Mouse (Mus musculus) heart, embryonic 10.5 days (tissue): Measurements from ENCODE around the gene Ankrd35. TPM values are rescaled to one million over a fixed set of nuclear protein-coding genes. Genes with fewer than 3 reads are reported as not detected.
"Not testable (repeated sequence)": the region's sequence is repeated elsewhere in the genome, so short reads cannot be mapped to it uniquely, and the experiment has no call there.

Source experiments
- DNase-seq: peaks from one replicate; pipeline ENCODE4 v3.0.0-alpha.2; 2017; ENCODE audit warnings: low spot score
- H3K27ac ChIP-seq: fragments of 300-500 bp; sonication (generic); 2 replicates; pipeline ENCODE4 v1.5.1; 2016; ENCODE audit warnings: mild to moderate bottlenecking
- H3K27me3 ChIP-seq: fragments of 300-500 bp; sonication (generic); 2 replicates; pipeline ENCODE4 v1.6.1; 2016; ENCODE audit warnings: mild to moderate bottlenecking; ENCODE audit not compliant: poor library complexity, insufficient read depth, severe bottlenecking
- H3K36me3 ChIP-seq: fragments of 300-500 bp; sonication (generic); 2 replicates; pipeline ENCODE4 v1.6.1; 2016; ENCODE audit warnings: mild to moderate bottlenecking, moderate library complexity
- H3K4me1 ChIP-seq: fragments of 300-500 bp; sonication (generic); 2 replicates; pipeline ENCODE4 v1.6.1; 2016; ENCODE audit warnings: mild to moderate bottlenecking
- H3K4me3 ChIP-seq: fragments of 300-500 bp; sonication (generic); 2 replicates; pipeline ENCODE4 v1.5.1; 2016; ENCODE audit warnings: mild to moderate bottlenecking, moderate library complexity
- H3K9me3 ChIP-seq: fragments of 300-500 bp; sonication (generic); 2 replicates; pipeline ENCODE4 v1.6.1; 2016; ENCODE audit warnings: mild to moderate bottlenecking, moderate library complexity
- WGBS: fragments of 180-500 bp; shearing (Covaris S2); methylation state at CpG from one replicate; pipeline ENCODE4 v1.1.7; 2016; 5-methylcytosine and 5-hydroxymethylcytosine counted together
- polyA plus RNA-seq: library from polyadenylated mRNA; unstranded; fragments of >200 nt; fragmentation: Nextera tagmentation; extraction: Ambion mirVana; gene quantifications from 2 replicates; pipeline ENCODE4 v1.2.1, GENCODE M21; 2016

The Ankrd35 gene
- polyA plus RNA-seq, 1 experiment from 2014 or later: 0.14 TPM

DNA sequence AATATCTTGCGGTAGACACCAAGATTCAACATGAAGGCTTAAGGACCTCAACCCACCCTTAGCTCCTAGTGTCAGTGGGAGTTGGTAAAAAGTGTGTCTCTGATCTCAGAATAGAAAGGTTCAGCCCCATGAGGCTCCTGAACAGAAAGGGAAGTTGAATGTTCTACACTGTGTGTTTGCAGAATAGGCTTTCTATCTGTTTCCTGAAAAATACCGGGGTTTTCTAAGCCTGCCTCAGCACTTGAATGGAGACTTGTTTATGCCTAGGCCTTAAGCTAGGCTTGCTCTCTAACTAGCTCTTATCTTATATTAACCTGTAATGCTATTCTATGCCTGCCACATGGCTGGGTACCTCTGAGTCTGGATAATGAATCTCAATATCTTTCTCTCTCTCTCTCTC lies 9.0 kb upstream of the Ankrd35 start:
- 77% methylated on average over 2 of the region's 2 CpGs for WGBS
- Histone ChIP-seq H3K4me1 (peaks cover 13% of the 10 kb centered on the region), H3K9me3 (no peaks in the 10 kb centered on the region), H3K27ac (no peak overlapping the region), H3K4me3 (no peak overlapping the region), H3K27me3 (0 out of 2 replicates have a peak, but pooled peaks cover 4% of the 10 kb centered on the region), H3K36me3 (peaks cover 5% of the 10 kb centered on the region; the same call in 1 of the 2 replicates)
- no peak for DNase-seq

DNA sequence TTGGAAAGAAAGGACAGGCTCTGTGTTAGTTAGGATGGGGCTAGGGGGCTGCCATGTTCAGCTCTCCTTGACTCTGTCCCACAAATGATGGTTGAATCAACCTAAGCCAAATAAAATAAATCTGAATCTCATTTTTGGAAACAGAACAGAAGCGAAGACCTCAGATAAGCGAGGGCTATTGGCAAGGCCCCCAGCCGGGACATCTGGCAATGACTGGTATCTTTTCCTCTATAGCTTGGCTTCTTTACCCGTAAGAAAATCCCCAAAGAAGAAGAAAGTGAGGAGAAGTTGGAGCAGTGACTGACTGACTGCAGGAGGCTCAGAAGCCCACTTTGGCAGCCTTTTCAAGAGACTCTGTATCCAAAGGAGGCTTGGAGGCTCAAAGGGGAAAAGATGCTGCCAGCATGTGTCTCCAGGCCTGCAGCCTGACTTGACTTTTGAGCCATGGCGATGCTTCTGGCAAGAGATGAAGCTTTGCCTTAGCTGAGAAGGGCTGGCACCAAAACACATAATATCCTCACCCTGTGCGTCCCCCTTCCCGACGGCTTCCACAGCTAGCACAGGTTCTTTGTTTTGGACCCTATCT lies 7.1 kb upstream of the Ankrd35 start:
- WGBS: 45% methylated on average over 8 of the region's 8 CpGs

DNA sequence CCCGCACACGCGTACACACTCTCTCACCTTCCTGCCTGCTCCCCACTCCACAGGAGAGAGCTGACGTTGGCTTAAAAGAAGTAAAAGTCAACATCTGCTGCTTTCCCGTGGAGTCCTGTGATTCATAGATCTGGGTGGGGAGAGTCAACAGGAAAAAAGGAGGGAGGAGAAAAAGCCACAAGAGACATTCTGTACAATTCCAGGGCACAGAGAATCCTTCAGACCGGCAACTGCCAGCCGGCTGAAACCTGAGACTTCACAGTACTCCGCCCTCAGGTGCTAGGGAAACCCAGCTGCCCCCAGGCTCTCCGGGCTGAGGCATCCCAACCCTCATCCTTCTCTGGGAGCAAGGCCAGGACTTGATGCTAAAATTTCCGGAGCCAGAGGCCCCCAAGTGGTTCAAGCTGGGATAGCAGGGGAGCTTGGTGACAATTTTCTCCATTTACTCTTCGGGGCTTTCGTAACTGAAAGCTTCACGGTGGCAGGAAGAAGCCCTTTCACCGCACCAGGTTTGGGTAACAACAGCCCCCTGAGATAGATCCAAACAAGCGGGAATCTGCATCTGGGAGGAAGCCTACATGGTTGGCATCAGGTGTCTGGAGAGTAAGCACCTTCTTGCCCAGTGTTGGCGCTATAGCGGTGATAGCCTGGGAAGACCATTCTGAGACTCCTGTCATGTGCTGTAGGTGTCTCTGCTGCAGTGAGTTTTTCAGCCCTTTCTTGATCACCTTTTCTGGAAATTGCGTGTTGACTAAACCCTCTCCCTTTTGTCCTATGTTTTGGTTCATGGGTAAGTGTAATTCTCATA lies 6.3 kb upstream of the Ankrd35 start:
- peak overlapping the region; percentile 29; the same call in 1 of the 2 replicates for H3K27ac ChIP-seq
- no peaks in the 10 kb centered on the region for H3K9me3 ChIP-seq
- H3K4me3 ChIP-seq: peak overlapping the region; percentile 49
- no peaks in the 10 kb centered on the region for H3K36me3 ChIP-seq
- WGBS: 7% methylated on average over 17 of the region's 18 CpGs
- peaks cover 13% of the 10 kb centered on the region for H3K4me1 ChIP-seq
- H3K27me3 ChIP-seq: 0 out of 2 replicates have a peak, but pooled peaks cover 4% of the 10 kb centered on the region
- peak; percentile 91 for DNase-seq

More for the DNA sequence above, 7.1 kb upstream of the Ankrd35 start:
- DNase-seq: no peak
- Histone ChIP-seq H3K9me3 (no peaks in the 10 kb centered on the region), H3K4me1 (peaks cover 13% of the 10 kb centered on the region), H3K27me3 (0 out of 2 replicates have a peak, but pooled peaks cover 4% of the 10 kb centered on the region), H3K36me3 (no peaks in the 10 kb centered on the region), H3K27ac (peak overlapping the region; percentile 29; the same call in 1 of the 2 replicates), H3K4me3 (peak overlapping the region; percentile 49)

DNA sequence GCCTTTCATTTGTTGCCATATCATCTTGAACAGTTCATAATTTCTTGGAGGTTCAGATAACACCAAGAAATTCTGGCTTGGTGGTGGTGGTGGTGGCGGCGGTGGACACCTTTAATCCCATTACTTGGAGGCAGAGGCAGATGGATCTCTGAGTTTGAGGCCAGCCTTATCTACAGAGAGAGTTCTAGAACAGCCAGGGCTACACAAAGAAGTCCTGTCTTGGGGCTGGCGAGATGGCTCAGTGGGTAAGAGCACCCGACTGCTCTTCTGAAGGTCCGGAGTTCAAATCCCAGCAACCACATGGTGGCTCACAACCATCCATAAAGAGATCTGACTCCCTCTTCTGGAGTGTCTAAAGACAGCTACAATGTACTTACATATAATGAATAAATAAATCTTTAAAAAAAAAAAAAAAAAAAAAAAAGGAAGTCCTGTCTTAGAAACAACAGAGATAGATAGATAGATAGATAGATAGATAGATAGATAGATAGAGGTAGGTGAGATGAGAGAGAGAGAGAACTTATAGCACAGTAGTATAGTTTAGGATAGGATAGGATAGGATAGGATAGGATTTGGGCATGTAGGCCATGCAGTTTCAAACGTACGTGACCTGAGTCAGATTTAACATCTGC lies 4.1 kb upstream of the Ankrd35 start:
- H3K4me1 ChIP-seq: peaks cover 24% of the 10 kb centered on the region
- not testable (repeated sequence) for H3K36me3 ChIP-seq, H3K4me3 ChIP-seq, H3K27me3 ChIP-seq, H3K9me3 ChIP-seq, H3K27ac ChIP-seq, DNase-seq
- 84% methylated on average over 7 of the region's 7 CpGs for WGBS

DNA sequence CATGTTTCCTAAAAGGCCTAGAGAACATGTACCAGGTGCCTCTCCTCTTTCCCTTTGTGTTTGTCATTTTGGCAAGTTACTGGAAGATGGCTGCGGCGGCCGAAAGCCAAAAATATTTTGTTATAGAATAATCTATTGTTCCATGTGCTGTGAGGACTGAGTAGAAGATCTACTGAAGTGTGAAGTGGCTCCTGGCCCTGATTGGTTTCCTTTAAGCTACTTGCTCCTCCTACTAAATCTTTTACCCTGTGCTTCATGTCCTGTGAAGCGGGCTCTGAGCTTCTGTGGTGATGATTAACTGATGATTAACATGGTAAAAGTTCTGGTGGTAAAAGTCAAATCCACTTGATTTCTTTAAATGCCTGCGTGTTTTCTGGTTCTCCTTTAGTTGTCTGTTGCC lies 3.0 kb upstream of the Ankrd35 start:
- Histone ChIP-seq H3K9me3 (no peaks in the 10 kb centered on the region), H3K4me3 (no peak overlapping the region), H3K4me1 (peaks cover 24% of the 10 kb centered on the region), H3K27ac (no peak overlapping the region), H3K36me3 (no peaks in the 10 kb centered on the region), H3K27me3 (peaks cover 15% of the 10 kb centered on the region)
- DNase-seq: no peak
- 86% methylated on average over 5 of the region's 5 CpGs for WGBS

DNA sequence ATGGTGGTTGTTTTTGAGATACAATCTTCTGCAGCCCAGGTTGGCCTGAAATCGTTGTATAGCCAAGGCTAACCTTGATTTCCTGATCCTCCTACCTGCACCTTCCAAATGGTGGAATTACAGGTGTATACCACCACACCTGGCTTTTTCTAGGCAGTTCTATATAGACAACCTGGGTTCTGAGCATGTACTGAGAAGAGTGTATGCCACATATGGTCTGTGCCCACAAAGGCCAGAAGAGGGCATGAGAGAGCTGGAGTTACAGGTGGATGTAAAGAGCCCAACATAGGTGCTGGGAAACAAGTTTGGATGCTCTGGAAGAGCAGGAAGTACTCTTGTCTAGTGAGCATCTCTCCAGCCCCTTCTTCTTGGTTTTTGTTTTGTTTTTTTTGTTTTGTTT lies 2.6 kb upstream of the Ankrd35 start:
- no peak overlapping the region for H3K4me3 ChIP-seq
- H3K27me3 ChIP-seq: peaks cover 18% of the 10 kb centered on the region
- 43% methylated on average over 1 of the region's 1 CpGs for WGBS
- no peaks in the 10 kb centered on the region for H3K36me3 ChIP-seq
- H3K4me1 ChIP-seq: peaks cover 24% of the 10 kb centered on the region
- no peaks in the 10 kb centered on the region for H3K9me3 ChIP-seq
- DNase-seq: no peak
- H3K27ac ChIP-seq: no peak overlapping the region

DNA sequence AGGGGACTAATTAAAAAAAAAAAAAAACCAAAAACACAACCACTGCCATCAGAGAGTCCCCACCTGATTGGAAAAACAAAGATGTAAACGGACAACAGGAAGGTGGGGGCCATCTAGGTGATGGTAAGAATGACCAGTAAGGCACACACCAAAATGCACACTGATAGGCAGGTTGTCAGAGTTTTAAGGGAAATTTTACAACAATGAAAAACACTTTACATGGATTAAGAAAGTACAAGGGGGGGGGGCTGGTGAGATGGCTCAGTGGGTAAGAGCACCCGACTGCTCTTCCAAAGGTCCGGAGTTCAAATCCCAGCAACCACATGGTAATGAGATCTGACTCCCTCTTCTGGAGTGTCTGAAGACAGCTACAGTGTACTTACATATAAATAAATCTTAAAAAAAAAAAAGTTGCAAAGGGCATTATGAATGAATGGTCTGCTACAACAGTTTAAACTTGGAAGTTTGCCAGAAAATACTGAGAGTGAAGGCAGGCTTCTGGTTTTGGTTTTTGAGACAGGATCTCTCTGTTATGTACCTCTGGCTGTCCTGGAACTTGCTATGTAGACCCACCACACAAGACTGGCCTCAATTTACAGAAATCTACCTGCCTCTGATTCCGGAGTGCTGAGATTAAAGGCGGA lies 1.4 kb upstream of the Ankrd35 start:
- Histone ChIP-seq H3K36me3 (no peaks in the 10 kb centered on the region), H3K27me3 (peaks cover 14% of the 10 kb centered on the region), H3K9me3 (no peaks in the 10 kb centered on the region), H3K4me1 (peaks cover 19% of the 10 kb centered on the region), H3K4me3 (no peak overlapping the region), H3K27ac (no peak overlapping the region)
- 93% methylated on average over 5 of the region's 5 CpGs for WGBS
- no peak for DNase-seq

DNA sequence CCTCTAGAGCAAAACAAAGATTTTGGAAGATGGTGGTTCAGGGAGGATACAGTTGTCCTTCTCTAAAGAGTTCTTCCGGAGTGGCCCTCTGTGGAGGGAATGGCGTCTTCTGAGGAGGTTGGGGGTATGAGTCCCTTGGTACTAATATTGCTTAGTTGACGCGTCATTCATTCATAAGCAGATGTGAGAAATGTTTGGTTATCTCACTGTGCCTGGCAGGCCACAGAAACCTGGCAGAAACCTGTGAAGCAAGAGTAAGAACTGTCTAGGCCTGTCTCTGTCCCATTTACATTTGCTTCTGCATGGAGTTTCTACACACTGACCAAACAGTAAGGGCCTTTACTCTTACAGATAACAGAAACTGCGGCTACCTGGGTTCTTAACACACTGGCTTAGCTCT lies 1.6 kb downstream of the Ankrd35 start:
- DNase-seq: no peak
- H3K4me3 ChIP-seq: no peak overlapping the region
- 91% methylated on average over 5 of the region's 5 CpGs for WGBS
- H3K27me3 ChIP-seq: peaks cover 14% of the 10 kb centered on the region
- no peaks in the 10 kb centered on the region for H3K9me3 ChIP-seq
- H3K27ac ChIP-seq: no peak overlapping the region
- H3K36me3 ChIP-seq: no peaks in the 10 kb centered on the region
- H3K4me1 ChIP-seq: peaks cover 14% of the 10 kb centered on the region

DNA sequence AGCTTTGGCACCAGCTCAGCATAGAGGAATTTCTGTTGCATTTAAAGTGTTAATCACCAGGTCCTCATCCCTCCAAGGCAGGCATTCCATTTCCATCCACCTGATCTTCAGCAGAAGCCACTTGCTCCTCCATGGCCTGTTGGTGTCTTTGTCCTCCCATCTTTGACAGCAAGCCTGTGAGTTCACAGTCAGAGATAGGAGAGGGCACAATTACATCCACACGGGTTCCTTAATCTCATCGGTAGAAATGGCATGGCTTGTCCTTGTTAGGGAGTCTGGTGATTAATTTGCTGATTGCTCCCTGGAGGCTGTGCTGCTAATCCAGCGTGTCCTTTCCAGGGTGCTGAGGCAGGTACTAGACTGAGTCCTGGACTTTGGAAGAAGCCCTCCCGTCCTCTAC lies 3.6 kb downstream of the Ankrd35 start:
- Histone ChIP-seq H3K36me3 (no peaks in the 10 kb centered on the region), H3K4me3 (no peak overlapping the region), H3K9me3 (no peaks in the 10 kb centered on the region), H3K27ac (no peak overlapping the region), H3K27me3 (peaks cover 21% of the 10 kb centered on the region), H3K4me1 (peaks cover 14% of the 10 kb centered on the region)
- 59% methylated on average over 4 of the region's 4 CpGs for WGBS
- DNase-seq: peak; percentile 57

DNA sequence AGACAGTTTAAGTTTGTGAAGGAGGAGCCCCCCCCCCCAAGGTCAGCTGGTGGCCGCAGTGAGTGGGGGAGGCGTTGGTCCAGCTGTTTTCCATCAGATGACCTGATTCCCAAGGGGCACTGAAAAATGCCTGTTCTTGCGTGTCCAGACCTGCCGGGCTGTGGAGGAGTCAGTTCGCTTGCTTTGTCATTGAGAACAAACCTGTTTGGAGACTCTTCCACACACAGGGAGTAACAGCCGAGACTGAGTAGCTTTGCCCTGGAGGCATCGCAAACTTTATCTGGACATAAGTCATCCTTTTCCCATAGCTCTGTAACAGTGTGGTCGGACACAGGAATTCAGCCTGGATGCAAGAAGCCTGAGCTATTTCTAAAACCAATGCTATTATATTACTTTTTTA lies 4.5 kb downstream of the Ankrd35 start:
- no peak overlapping the region for H3K27ac ChIP-seq
- no peaks in the 10 kb centered on the region for H3K36me3 ChIP-seq
- no peak overlapping the region for H3K4me3 ChIP-seq
- WGBS: 54% methylated on average over 8 of the region's 8 CpGs
- peaks cover 19% of the 10 kb centered on the region for H3K4me1 ChIP-seq
- peak; percentile 61 for DNase-seq
- peaks cover 29% of the 10 kb centered on the region for H3K27me3 ChIP-seq
- H3K9me3 ChIP-seq: no peaks in the 10 kb centered on the region

DNA sequence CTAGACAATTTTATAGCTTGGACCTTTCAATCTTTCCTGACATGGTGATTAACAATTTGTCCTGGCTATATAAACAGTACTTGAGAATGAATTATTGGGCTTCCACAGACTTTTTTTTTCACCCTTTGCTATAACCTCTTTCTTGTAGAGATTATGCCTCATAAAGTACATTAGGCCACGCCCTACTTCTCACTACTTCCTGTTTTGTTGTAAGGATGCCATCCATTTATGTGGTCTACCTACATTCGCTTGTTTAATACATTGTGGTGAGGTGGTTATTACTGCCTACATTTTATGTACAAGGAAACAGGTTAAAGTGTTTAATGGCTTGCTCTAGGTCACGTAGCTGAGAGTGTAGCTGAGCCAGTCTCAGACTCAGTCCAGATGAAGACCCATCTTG lies 5.2 kb downstream of the Ankrd35 start:
- 88% methylated on average over 3 of the region's 3 CpGs for WGBS
- Histone ChIP-seq H3K9me3 (no peaks in the 10 kb centered on the region), H3K4me3 (no peak overlapping the region), H3K27ac (no peak overlapping the region), H3K4me1 (peaks cover 14% of the 10 kb centered on the region), H3K27me3 (peaks cover 36% of the 10 kb centered on the region), H3K36me3 (no peaks in the 10 kb centered on the region)
- no peak for DNase-seq

DNA sequence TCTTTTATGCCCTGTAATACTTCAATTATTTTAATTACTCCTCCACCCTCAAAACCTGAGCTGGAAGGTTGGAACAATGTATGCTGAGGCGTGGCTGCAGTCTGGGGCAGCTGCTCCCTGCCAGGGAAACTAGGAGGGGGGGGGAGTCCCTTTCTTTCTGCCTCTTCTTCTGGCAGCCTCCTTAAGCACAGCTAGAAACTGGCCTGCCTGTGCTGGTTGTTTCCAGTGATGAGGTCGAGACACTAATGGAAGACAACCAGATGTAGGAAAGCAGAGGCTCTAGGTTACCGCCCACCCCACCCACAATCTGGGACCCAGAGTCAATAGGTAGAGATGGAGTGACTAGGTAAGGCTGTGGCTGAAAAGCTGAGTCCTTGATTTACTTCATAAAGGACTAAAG lies 5.8 kb downstream of the Ankrd35 start:
- Histone ChIP-seq H3K4me1 (peaks cover 9% of the 10 kb centered on the region), H3K27ac (no peak overlapping the region), H3K27me3 (peaks cover 41% of the 10 kb centered on the region), H3K9me3 (no peaks in the 10 kb centered on the region), H3K36me3 (no peaks in the 10 kb centered on the region), H3K4me3 (no peak overlapping the region)
- DNase-seq: no peak
- 50% methylated on average over 3 of the region's 3 CpGs for WGBS

DNA sequence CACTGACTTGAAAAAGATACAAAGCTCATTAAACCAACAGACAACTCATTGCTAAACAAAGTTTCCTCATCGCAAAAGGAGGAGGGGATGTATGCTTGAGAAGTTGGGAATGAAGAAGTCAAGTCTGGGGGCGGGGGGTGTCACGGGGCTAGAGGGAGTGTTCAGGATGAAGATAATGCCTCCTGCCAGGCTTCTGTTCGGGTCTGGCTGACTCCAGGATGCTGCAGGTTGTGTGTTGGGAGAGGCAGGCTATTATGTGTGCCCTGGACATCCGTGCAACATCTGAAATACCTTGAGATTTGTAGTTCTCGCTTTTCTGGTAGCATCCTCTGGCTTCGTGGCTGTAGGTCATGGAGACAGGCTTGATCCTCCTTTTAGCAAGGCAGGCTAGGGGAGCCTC lies 8.5 kb downstream of the Ankrd35 start:
- WGBS: 64% methylated on average over 7 of the region's 7 CpGs
- Histone ChIP-seq H3K9me3 (no peaks in the 10 kb centered on the region), H3K4me1 (peaks cover 9% of the 10 kb centered on the region), H3K27me3 (peaks cover 50% of the 10 kb centered on the region), H3K27ac (no peak overlapping the region), H3K4me3 (no peak overlapping the region), H3K36me3 (no peaks in the 10 kb centered on the region)
- no peak for DNase-seq
